Mouse (Mus musculus) neutrophil, adult 65 days (primary cell): ENCODE measurements around the gene Olfr478. TPM values are rescaled to one million over a fixed set of nuclear protein-coding genes. Genes with fewer than 3 reads are reported as not detected.

Source experiments
- total RNA-seq: library from RNA; stranded (reverse); gene quantifications from 2 replicates; pipeline ENCODE4 v1.2.4, GENCODE M21; 2023

Gene Olfr478
- not detected in 2 replicates for total RNA-seq

GRCm38 (mm10) chr7:108033889-108034288, at the start of gene Olfr478:
Olfr478 (minus strand) TSS chr7:108033989.

DNA sequence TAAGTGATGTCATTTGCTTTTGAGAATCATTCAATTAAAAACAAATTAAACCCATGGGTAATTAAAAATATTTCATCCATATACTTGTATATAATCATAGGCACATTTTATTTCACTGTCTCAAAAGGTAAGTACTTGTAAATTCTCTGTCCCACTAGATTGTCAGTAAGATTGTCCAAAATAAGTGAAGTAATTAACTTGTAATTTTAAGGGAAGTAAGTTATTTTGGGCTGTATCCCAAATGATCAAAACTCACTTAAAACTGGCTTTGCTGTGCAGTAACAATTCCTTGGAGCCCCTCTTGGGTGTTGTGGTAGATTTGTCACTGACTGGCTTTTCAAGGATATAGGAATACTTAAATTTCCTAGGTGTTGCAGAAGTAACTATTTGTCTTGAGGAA, 45.8 kb upstream of the Olfr478 start, which contains the start of gene Olfr481:
Olfr481 (plus strand) TSS at position 301 of the 400 bp plus-strand sequence.

GRCm38 (mm10) chr7:108067246-108067645, 33.5 kb upstream of the Olfr478 start, which contains the start of gene Olfr480:
Olfr480 (minus strand) TSS chr7:108067346.

DNA sequence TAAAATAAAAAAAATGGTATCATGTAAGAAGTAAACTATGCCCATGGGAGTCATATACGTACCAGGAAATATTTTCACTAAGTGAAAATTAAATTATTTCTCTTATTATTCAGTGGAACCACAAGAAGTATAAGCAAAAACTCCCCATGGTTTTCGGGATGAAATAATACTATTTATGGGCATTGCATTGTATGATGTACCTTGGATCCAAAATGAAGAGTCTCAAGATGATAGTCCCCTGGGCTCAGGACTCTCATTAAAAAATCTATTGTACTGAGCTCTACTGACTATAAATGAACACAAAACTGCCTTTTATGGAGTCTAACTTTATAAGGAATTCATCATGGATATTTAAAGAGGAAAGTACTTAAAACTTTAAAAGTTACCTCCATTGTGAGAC, 16.6 kb upstream of the Olfr478 start, which contains the start of gene Olfr479:
Olfr479 (plus strand) TSS at position 301 of the 400 bp plus-strand sequence.

GRCm38 (mm10) chr7:107986393-107986792, 47.4 kb downstream of the Olfr478 start, which contains the start of gene Olfr477:
Olfr477 (plus strand) TSS chr7:107986693.

Other genes starting within 250 kb of the Olfr478 start
- gene Ovch2, start 232.8 kb downstream of the Olfr478 start, total RNA-seq: not detected in 2 replicates
- not detected in 2 replicates for gene Olfr467, start 221.7 kb downstream of the Olfr478 start, total RNA-seq
- not detected in 2 replicates for gene Olfr469, start 208.4 kb downstream of the Olfr478 start, total RNA-seq
- gene Olfr470, start 186.5 kb downstream of the Olfr478 start, total RNA-seq: not detected in 2 replicates
- gene Olfr472, start 136.1 kb downstream of the Olfr478 start, total RNA-seq: not detected in 2 replicates
- not detected in 2 replicates for gene Olfr473, start 103.5 kb downstream of the Olfr478 start, total RNA-seq
- not detected in 2 replicates for gene Olfr474, start 79.3 kb downstream of the Olfr478 start, total RNA-seq
- gene Olfr476, start 69.2 kb downstream of the Olfr478 start, total RNA-seq: not detected in 2 replicates
- gene Olfr477, start 47.3 kb downstream of the Olfr478 start, total RNA-seq: not detected in 2 replicates
- not detected in 2 replicates for gene Olfr479, start 16.7 kb upstream of the Olfr478 start, total RNA-seq
- gene Olfr480, start 33.4 kb upstream of the Olfr478 start, total RNA-seq: not detected in 2 replicates
- not detected in 2 replicates for gene Olfr481, start 45.9 kb upstream of the Olfr478 start, total RNA-seq
- 2.1 and 2.4 TPM in 2 replicates for gene Olfr482, start 63.6 kb upstream of the Olfr478 start, total RNA-seq
- not detected in 2 replicates for gene Olfr483, start 66.9 kb upstream of the Olfr478 start, total RNA-seq
- not detected in 2 replicates for gene Olfr484, start 93.5 kb upstream of the Olfr478 start, total RNA-seq
- not detected in 2 replicates for gene Olfr485, start 125.9 kb upstream of the Olfr478 start, total RNA-seq
- not detected in 2 replicates for gene Olfr486, start 138.8 kb upstream of the Olfr478 start, total RNA-seq
- gene Olfr487, start 180.6 kb upstream of the Olfr478 start, total RNA-seq: not detected in 2 replicates
- not detected in 2 replicates for gene Olfr488, start 224.4 kb upstream of the Olfr478 start, total RNA-seq